Mouse (Mus musculus): Measurements from ENCODE around the gene Olfr666.
"Not testable (repeated sequence)": the region's sequence is repeated elsewhere in the genome, so short reads cannot be mapped to it uniquely, and the experiment has no call there.

Olfr666 gene

GRCm38 (mm10) chr7:104895852-104896251 is at the start of gene Olfr666:
Gene Olfr666 (minus strand): TSS chr7:104895952.
- in situ Hi-C loops (cut with MboI; ENCODE audit: low sequenced_read_pairs), result no loop called here

- in situ Hi-C loops (cut with MboI; ENCODE audit: low sequenced_read_pairs), result no loop called here
Observed at GRCm38 (mm10) chr7:104933940-104934339, 38.2 kb upstream of the Olfr666 start, which contains the start of gene Olfr669. Gene Olfr669 (plus strand): TSS chr7:104934240.

- in situ Hi-C loops (cut with MboI; ENCODE audit: low sequenced_read_pairs), result no loop called here
Observed at GRCm38 (mm10) chr7:104927957-104928356, 32.2 kb upstream of the Olfr666 start, which contains the start of gene Olfr668. Gene Olfr668 (minus strand): TSS chr7:104928057.

- in situ Hi-C loops (cut with MboI; ENCODE audit: low sequenced_read_pairs), result no loop called here
Observed at GRCm38 (mm10) chr7:104921382-104921781, 25.6 kb upstream of the Olfr666 start, which contains the start of gene Olfr667. Gene Olfr667 (minus strand): TSS chr7:104921482.

GRCm38 (mm10) chr7:104877731-104878130 is 18.0 kb downstream of the Olfr666 start, which contains the start of gene Olfr665:
Gene Olfr665 (plus strand): TSS chr7:104878031.
- in situ Hi-C loops (cut with MboI; ENCODE audit: low sequenced_read_pairs), result no loop called here

GRCm38 (mm10) chr7:104861381-104861780 is 34.4 kb downstream of the Olfr666 start:
- in situ Hi-C loops (cut with MboI; ENCODE audit: low sequenced_read_pairs), result no loop called here

- in situ Hi-C loops (cut with MboI; ENCODE audit: low sequenced_read_pairs), result no loop called here
Observed at GRCm38 (mm10) chr7:104857683-104858082, 38.1 kb downstream of the Olfr666 start.

GRCm38 (mm10) chr7:104856709-104857108 is 39.0 kb downstream of the Olfr666 start, which contains the start of gene Usp17la:
Gene Usp17la (plus strand): TSS chr7:104857009.
- in situ Hi-C loops (cut with MboI; ENCODE audit: low sequenced_read_pairs), result not testable (repeated sequence)

- in situ Hi-C loops (cut with MboI; ENCODE audit: low sequenced_read_pairs), result no loop called here
Observed at GRCm38 (mm10) chr7:104855248-104855750, 40.5 kb downstream of the Olfr666 start.

- in situ Hi-C loops (cut with MboI; ENCODE audit: low sequenced_read_pairs), result not testable (repeated sequence)
Observed at GRCm38 (mm10) chr7:104851546-104851945, 44.2 kb downstream of the Olfr666 start.

- in situ Hi-C loops (cut with MboI; ENCODE audit: low sequenced_read_pairs), result no loop called here
Observed at GRCm38 (mm10) chr7:104843731-104844287, 51.9 kb downstream of the Olfr666 start.

- in situ Hi-C loops (cut with MboI; ENCODE audit: low sequenced_read_pairs), result no loop called here
Observed at GRCm38 (mm10) chr7:104842503-104842902, 53.2 kb downstream of the Olfr666 start, which contains the start of gene Usp17lb. Gene Usp17lb (minus strand): TSS chr7:104842603.

Measured in CH12F3 (cell line).